Mouse (Mus musculus) testis, postnatal 14 days (tissue): ENCODE measurements around the gene Utrn.

Source experiments
- DNase-seq: peaks from one replicate; pipeline ENCODE4 v3.0.0; 2021; ENCODE audit warnings: low spot score

The Utrn gene

DNA sequence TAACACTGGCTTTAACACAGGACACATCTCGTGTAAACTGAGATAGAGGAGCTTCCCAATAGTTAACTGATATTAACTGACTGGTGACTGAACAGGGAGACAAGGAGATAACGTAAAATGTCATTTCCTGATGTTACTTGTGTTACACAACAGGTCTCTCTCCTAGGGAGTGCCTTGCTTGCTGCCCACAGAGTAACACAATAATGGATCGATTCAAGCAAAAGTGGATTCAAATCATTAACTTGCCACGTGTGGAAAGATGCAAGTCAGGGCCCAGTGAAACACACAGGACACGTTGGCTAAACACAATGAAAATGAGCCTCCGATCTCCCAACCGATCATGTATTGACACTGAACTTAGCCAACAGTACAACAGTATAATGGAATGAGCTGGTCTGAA, 281.1 kb downstream of the Utrn start:
- DNase-seq: no peak

DNA sequence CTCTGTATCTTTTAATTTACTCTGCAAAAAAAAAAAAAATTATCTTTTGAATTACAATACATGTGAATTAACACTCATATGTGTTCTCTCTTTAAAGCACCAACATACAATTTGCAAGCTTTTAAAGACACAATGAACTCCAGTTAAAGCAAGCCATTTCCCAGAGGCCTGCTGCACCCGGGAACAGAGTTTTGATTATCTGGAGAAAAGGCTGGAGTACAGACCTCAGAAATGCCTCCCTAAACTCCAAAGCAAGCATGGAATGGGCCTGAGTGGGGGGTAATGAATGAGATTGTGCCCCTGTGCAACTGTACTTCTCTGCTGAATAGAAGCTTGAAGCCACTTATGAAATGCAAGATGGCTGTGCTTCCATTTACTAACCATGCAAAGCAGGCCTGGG, 281.8 kb downstream of the Utrn start:
- DNase-seq: no peak

GRCm38 (mm10) chr10:12586825-12587224, 282.3 kb downstream of the Utrn start:
- no peak for DNase-seq

GRCm38 (mm10) chr10:12586200-12586599, 283.0 kb downstream of the Utrn start:
- no peak for DNase-seq

GRCm38 (mm10) chr10:12583473-12583872, 285.7 kb downstream of the Utrn start:
- DNase-seq: no peak

GRCm38 (mm10) chr10:12579048-12579447, 290.1 kb downstream of the Utrn start:
- no peak for DNase-seq

GRCm38 (mm10) chr10:12575849-12576435, 293.2 kb downstream of the Utrn start:
- DNase-seq: no peak

GRCm38 (mm10) chr10:12574760-12575159, 294.4 kb downstream of the Utrn start:
- no peak for DNase-seq

- DNase-seq: no peak
These were observed 295.6 kb downstream of the Utrn start for GRCm38 (mm10) chr10:12573601-12574000.

- no peak for DNase-seq
These were observed 296.4 kb downstream of the Utrn start for GRCm38 (mm10) chr10:12572759-12573158.

DNA sequence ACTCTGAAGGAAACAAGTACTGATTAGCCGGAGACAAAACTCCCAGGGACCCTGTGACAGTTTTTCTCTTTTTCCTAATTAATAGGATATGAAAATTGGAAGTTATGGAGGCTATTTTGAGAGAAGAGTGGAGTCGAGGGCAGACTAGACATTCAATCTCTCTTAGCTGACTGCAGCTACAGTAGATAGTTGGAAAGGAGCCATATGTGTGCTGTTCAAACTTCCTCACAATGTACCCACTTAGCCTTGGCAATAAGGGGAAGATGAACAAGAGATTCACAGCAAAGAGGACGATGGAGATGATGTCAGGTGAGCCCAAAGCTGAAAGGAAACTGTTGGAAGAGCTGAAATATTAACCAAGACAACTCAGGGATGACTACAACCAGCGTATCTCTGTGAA, 304.7 kb downstream of the Utrn start:
- DNase-seq: no peak

DNA sequence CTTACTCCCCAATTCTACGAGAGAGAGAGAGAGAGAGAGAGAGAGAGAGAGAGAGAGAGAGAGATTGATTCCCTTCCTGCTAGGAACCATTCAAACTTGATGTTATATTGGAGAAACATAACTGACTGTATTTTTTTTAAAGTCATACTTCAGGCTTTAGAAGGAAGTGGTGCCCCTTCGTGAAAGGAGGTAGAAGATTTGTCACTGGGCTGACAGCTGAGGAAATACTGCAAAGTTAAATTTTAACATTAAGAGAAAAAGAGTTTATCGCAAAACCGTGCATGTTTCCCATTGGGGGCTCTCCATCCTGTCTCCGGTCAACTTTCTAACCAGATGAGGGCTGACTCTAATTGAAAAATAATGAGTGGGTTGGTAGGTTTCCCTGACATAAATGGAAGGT, 310.4 kb downstream of the Utrn start:
- no peak for DNase-seq

- no peak for DNase-seq
These were observed 315.0 kb downstream of the Utrn start for GRCm38 (mm10) chr10:12554090-12554718.

- no peak for DNase-seq
These were observed 316.3 kb downstream of the Utrn start for GRCm38 (mm10) chr10:12552890-12553278.

- no peak for DNase-seq
These were observed 316.8 kb downstream of the Utrn start for GRCm38 (mm10) chr10:12552196-12552889.

DNA sequence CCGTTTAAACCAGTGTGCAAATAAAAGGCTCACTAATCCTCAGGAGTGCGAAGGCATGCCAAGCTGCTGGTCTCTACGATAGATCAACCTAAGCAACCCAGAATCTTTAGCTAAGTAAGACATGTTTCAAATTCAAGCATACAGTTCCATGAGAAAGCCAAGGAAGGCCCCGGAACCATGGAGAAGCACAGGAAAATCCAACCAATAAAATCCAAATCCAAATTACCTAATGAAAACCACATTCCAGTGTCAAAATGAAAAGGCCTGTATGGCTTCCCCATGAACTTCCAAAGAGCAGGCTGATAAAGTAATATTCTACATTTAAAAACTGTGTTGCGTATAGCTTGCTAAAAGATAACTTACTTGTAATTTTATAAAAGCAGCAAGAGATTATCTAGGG, 317.4 kb downstream of the Utrn start:
- DNase-seq: no peak

DNA sequence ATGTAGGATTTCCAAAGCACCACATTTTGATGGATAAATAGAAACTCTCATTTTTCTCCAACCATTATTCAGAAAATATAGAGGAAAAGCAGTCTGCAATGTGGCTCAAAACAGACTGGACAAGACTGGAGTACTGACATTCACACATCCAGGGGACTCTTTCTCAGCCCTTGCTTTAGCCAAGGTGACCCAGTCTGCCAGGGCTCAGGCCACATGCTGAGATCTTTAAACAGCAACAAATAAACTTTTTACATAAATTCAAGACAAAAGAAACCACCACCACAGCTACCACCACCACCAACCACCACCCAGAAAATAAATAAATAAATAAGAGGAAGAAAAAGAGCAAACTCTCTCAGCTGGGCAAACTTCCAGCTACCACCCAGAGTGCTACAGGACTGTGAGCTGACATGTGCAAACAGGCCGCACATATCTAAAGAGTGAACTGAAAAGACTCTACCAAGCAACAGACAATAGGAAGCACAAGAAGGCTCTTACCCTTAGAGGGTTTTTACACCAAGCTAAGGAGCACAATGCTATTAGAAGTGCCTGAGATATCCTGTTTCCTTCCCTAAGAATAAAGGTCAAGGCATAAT, 319.1 kb downstream of the Utrn start:
- DNase-seq: no peak

DNA sequence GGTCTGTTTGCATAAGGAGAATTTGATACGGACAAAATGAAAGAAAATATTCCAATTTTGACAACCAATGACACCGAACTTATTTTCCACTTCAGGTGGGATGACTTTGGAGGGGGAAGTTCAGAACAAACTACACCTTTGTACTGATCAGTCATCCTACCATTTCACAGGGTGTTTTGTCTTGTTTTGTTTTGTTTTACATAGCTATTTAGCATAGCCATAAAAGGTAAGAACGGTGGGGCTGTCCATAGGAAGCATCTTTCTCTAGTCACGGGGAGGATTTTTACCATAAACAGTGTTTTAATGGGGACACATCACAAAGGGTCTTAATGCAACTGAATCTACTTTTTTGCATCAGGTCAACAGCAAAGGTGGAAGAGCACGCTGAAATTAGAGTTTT, 319.9 kb downstream of the Utrn start:
- DNase-seq: no peak

DNA sequence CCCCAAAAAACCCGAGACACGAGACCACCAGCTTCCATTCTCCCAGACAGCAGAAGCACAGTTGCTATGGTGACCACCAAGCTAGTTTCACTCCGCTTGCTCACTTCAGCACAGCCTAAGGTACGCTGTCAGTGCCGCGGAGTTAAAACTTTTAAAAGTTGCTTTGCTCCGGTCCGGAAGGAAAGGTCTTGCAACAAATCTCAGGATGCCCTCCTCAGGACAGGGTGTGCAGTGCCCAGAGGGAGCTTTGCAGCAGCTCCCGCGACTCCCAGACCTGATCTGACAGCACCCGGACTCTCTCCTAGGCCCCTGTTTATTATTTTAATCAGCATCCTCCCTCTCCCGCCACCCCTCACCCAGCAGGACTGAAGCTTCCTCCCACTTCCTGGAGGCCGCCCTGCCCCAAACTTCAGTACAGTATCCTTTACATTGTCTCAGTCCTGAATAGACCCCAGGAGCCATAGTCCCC, 320.5 kb downstream of the Utrn start:
- peak; percentile 25 for DNase-seq

GRCm38 (mm10) chr10:12547037-12547625, 322.0 kb downstream of the Utrn start:
- DNase-seq: no peak

GRCm38 (mm10) chr10:12545440-12545839, 323.7 kb downstream of the Utrn start:
- DNase-seq: no peak

- no peak for DNase-seq
These were observed 327.4 kb downstream of the Utrn start for GRCm38 (mm10) chr10:12541757-12542156.

GRCm38 (mm10) chr10:12535272-12535671, 333.9 kb downstream of the Utrn start:
- DNase-seq: no peak
